Comparison of ENCODE assay signal across 33 mouse cellular contexts in the genomic region with DNA sequence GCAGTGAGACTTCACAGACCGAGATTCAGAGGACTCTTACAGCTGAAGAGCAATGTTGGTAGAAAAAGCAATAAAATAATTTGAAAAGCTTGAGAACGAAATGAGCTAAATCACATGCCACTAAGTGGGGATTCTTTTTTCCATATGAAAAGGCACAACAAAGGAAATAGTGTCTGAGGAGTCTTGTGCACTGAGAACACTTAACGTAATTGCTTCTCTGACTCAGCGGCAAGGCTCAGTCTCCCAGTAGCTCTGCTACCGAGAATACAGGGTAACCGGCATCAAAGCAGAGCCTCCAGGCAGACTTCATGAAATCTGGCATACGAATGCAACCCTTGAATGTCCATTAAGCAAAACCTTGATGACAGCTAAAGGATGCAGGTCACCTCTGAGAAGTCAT. TPM values are rescaled to one million over a fixed set of nuclear protein-coding genes. Genes with fewer than 3 reads are reported as not detected.
A peak's percentile ranks its signal among the peaks of the same experiment; 100 is the strongest.
DNase-seq lines count a peak whose midpoint lies in the region; ATAC-seq lines count a peak whose summit lies in the region.
"Had no signal": no experiment of that assay in that cellular context is flagged by ENCODE, and none has a peak within 500 bp of the region (broad histone marks: within the 10 kb centered on the region; RNA-seq: fewer than 3 reads in every experiment).

No protein-coding gene starts in this region.

- H3K4me1 ChIP-seq in forebrain, embryonic 13.5 days: no peaks in the 10 kb centered on the region
- H3K4me1 ChIP-seq in forebrain, embryonic 11.5 days (replicated peaks; ENCODE audit: control insufficient read depth, insufficient read depth, low read length): no peaks in the 10 kb centered on the region
- no peaks in the 10 kb centered on the region for H3K4me1 ChIP-seq in midbrain, embryonic 16.5 days (ENCODE audit: control insufficient read depth, insufficient read depth, low read length)
- H3K4me1 ChIP-seq: hindbrain, embryonic 15.5 days; kidney, embryonic 15.5 days; liver, embryonic 12.5 days; megakaryocyte, embryonic 14.5 days had no signal

- DNase-seq in forebrain, embryonic 11.5 days (ENCODE audit: low spot score): no peak
- peak; percentile 1 for DNase-seq in left cerebral cortex, adult 11 months (ENCODE audit: low spot score)
- no peak for DNase-seq in left cerebral cortex, adult 8-10 months (ENCODE audit: low spot score in 2 of 2)
- DNase-seq in right cerebral cortex, adult 18-20 months: peak; percentile 10
- no peak for DNase-seq in right cerebral cortex, postnatal 14 days
- no peak for DNase-seq in lung, adult 18-20 months
- DNase-seq: adrenal gland, postnatal 36 days; cerebellum, adult 9-10 months; gastrocnemius, adult 2 months; gastrocnemius, postnatal 36 days; heart, adult 18-20 months; heart, postnatal 36 days; kidney, adult 11 months; kidney, postnatal 25 days; left cerebral cortex, postnatal 4 days; liver, postnatal 0 days; lung, postnatal 4 days; right cerebral cortex, postnatal 4 days; thymus, adult 18-20 months; thymus, postnatal 25 days had no signal

- no peaks in the 10 kb centered on the region for H3K27me3 ChIP-seq in forebrain, embryonic 13.5 days
- H3K27me3 ChIP-seq in forebrain, embryonic 11.5 days (ENCODE audit: control insufficient read depth, insufficient read depth, low read length): no peaks in the 10 kb centered on the region
- no peaks in the 10 kb centered on the region for H3K27me3 ChIP-seq in midbrain, embryonic 16.5 days (ENCODE audit: control insufficient read depth, insufficient read depth, low read depth, low read length)
- H3K27me3 ChIP-seq: hindbrain, embryonic 15.5 days; kidney, embryonic 15.5 days; liver, embryonic 12.5 days; Patski had no signal

- no peak overlapping the region for H3K4me2 ChIP-seq in forebrain, embryonic 13.5 days
- H3K4me2 ChIP-seq in forebrain, embryonic 11.5 days (ENCODE audit: low read depth, low read length, severe bottlenecking): no peak overlapping the region
- H3K4me2 ChIP-seq in midbrain, embryonic 16.5 days (ENCODE audit: low read length): no peak overlapping the region
- H3K4me2 ChIP-seq: heart, embryonic 11.5 days; hindbrain, embryonic 15.5 days; kidney, embryonic 15.5 days; liver, embryonic 12.5 days had no signal

- WGBS in forebrain, embryonic 13.5 days: 60% methylated on average over 7 of the region's 7 CpGs
- 67% methylated on average over 7 of the region's 7 CpGs for WGBS in forebrain, embryonic 11.5 days
- 58% methylated on average over 7 of the region's 7 CpGs for WGBS in midbrain, embryonic 16.5 days

- ATAC-seq in forebrain, embryonic 13.5 days: peak; percentile 84
- no peak for ATAC-seq in forebrain, embryonic 11.5 days (replicated peaks; ENCODE audit: low FRiP score)
- ATAC-seq in midbrain, embryonic 16.5 days: 0 out of 2 replicates have a peak, but pooled peaks have one; percentile 36
- ATAC-seq: inflammation-experienced regulatory T-cells, adult 6 months; liver, embryonic 12.5 days; liver, postnatal 0 days; lung, postnatal 0 days; Patski had no signal

- H3K9me3 ChIP-seq in forebrain, embryonic 13.5 days (replicated peaks): no peaks in the 10 kb centered on the region
- no peaks in the 10 kb centered on the region for H3K9me3 ChIP-seq in forebrain, embryonic 11.5 days (ENCODE audit: control insufficient read depth, low read length)
- H3K9me3 ChIP-seq in midbrain, embryonic 16.5 days (replicated peaks; ENCODE audit: control insufficient read depth, low read length, poor library complexity, severe bottlenecking): no peaks in the 10 kb centered on the region
- H3K9me3 ChIP-seq: hindbrain, embryonic 15.5 days; kidney, embryonic 15.5 days; liver, embryonic 12.5 days; megakaryocyte, embryonic 14.5 days had no signal

- no peak overlapping the region for H3K4me3 ChIP-seq in forebrain, embryonic 13.5 days
- no peak overlapping the region for H3K4me3 ChIP-seq in forebrain, embryonic 11.5 days (ENCODE audit: low read depth, low read length)
- H3K4me3 ChIP-seq in midbrain, embryonic 16.5 days (ENCODE audit: low read depth, low read length): no peak overlapping the region
- H3K4me3 ChIP-seq: erythroblast, embryonic 14.5 days; gastrocnemius, adult 2 months; hindbrain, embryonic 15.5 days; kidney, embryonic 15.5 days; liver, embryonic 12.5 days; megakaryocyte, embryonic 14.5 days had no signal

- no peaks in the 10 kb centered on the region for H3K36me3 ChIP-seq in forebrain, embryonic 13.5 days (ENCODE audit: poor library complexity, severe bottlenecking)
- no peaks in the 10 kb centered on the region for H3K36me3 ChIP-seq in forebrain, embryonic 11.5 days (ENCODE audit: control insufficient read depth, insufficient read depth, low read length)
- H3K36me3 ChIP-seq in midbrain, embryonic 16.5 days (ENCODE audit: control insufficient read depth, insufficient read depth, low read length): no peaks in the 10 kb centered on the region
- H3K36me3 ChIP-seq: hindbrain, embryonic 15.5 days; kidney, embryonic 15.5 days; liver, embryonic 12.5 days had no signal

- H3K27ac ChIP-seq in forebrain, embryonic 13.5 days: no peak overlapping the region
- no peak overlapping the region for H3K27ac ChIP-seq in forebrain, embryonic 11.5 days (ENCODE audit: low read depth, low read length)
- H3K27ac ChIP-seq in midbrain, embryonic 16.5 days (ENCODE audit: low read length): no peak overlapping the region
- H3K27ac ChIP-seq: gastrocnemius, adult 2 months; hindbrain, embryonic 15.5 days; kidney, embryonic 15.5 days; liver, embryonic 12.5 days; stomach, postnatal 0 days had no signal

- H3K9ac ChIP-seq in forebrain, embryonic 13.5 days: no peak overlapping the region
- H3K9ac ChIP-seq in forebrain, embryonic 11.5 days (ENCODE audit: low read length): no peak overlapping the region
- H3K9ac ChIP-seq in midbrain, embryonic 16.5 days (ENCODE audit: low read depth, low read length): no peak overlapping the region
- H3K9ac ChIP-seq: hindbrain, embryonic 15.5 days; kidney, embryonic 15.5 days; liver, embryonic 12.5 days; liver, postnatal 0 days had no signal

RNA-seq across cellular contexts. Expression of gene St8sia6, which starts 55.2 kb away (rescaled TPM):
- polyA plus RNA-seq in forebrain, embryonic 13.5 days (2015; fragmentation: Nextera tagmentation; extraction: Ambion mirVana): 0.19 and 0.21 TPM in 2 replicates
- 0.28 and 0.87 TPM in 2 replicates for polyA plus RNA-seq in forebrain, embryonic 11.5 days (2014; fragmentation: Nextera tagmentation; extraction: Ambion mirVana)
- total RNA-seq in left cerebral cortex, adult 8-10 months (2022): 1 to 10 TPM; 1.2 to 5.9 (median 3.0) TPM
- polyA plus RNA-seq in midbrain, embryonic 16.5 days (2015; fragmentation: Nextera tagmentation; extraction: Ambion mirVana): 1.4 and 1.9 TPM in 2 replicates
- total RNA-seq: MEL had no signal
- polyA plus RNA-seq: erythroblast, embryonic 14.5 days had no signal

Comparison
In these comparisons a context has a peak if more than half of its experiments do, and no peak if none do; other contexts are left out.
1. DNase-seq: peak in left cerebral cortex, adult 11 months (single experiment) and right cerebral cortex, adult 18-20 months (single experiment); none in forebrain, embryonic 11.5 days (single experiment), left cerebral cortex, adult 8-10 months (0 of 2), right cerebral cortex, postnatal 14 days (single experiment) and lung, adult 18-20 months (0 of 2).